Mouse (Mus musculus): ENCODE results near the gene Klk6. TPM values are rescaled to one million over a fixed set of nuclear protein-coding genes. Genes with fewer than 3 reads are reported as not detected.

Gene Klk6
- polyA plus RNA-seq, 1 experiment: 1.1 TPM

DNA sequence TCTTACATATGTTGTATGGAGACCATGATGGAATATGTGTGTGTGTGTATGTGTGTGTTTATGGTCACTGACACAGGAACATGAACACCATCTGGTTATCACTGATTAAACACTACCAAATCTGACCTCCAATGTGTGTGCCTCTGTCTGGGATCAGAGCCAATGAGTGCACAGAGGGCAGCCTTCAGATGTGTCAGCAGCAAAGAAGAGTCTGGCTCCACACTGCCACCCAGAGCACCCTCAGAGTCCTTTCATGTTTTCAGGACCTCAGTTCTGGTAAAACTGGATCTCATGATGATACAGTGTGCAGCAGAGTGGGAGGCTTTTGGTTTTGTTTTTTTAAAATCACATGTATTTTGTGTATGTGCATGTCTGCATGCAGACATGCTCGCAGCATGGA, 39.0 kb upstream of the Klk6 start:
- Histone ChIP-seq H3K4me3 (ENCODE audit: insufficient read depth, poor library complexity, severe bottlenecking) (no peak overlapping the region), H3K79me2 (ENCODE audit: control insufficient read depth, insufficient read depth) (no peaks in the 10 kb centered on the region), H3K79me3 (ENCODE audit: low read depth) (no peaks in the 10 kb centered on the region), H3K27me3 (ENCODE audit: control insufficient read depth, insufficient read depth, insufficient read length) (no peaks in the 10 kb centered on the region), H3ac (ENCODE audit: control insufficient read depth, insufficient read length, low read depth) (no peak overlapping the region), H3K36me3 (ENCODE audit: control insufficient read depth, insufficient read depth) (no peaks in the 10 kb centered on the region)
- no peak for TF ChIP-seq CEBPB (IDR thresholded peaks at IDR 0.05; ENCODE audit: low read depth)
- no peak for TF ChIP-seq MAX (IDR thresholded peaks at IDR 0.05)
- no peak for TF ChIP-seq USF1 (IDR thresholded peaks at IDR 0.05; ENCODE audit: low read depth)
- TF ChIP-seq MYOD1 (IDR thresholded peaks at IDR 0.05; ENCODE audit: control insufficient read depth, insufficient read length, low read depth): no peak
- no peak for TF ChIP-seq MYOG (IDR thresholded peaks at IDR 0.05; ENCODE audit: control insufficient read depth, extremely low read depth, insufficient read length)
- TF ChIP-seq FOSL1 (IDR thresholded peaks at IDR 0.05; ENCODE audit: insufficient read depth, low read length, poor library complexity, severe bottlenecking): no peak
- TF ChIP-seq CTCF (IDR thresholded peaks at IDR 0.05; ENCODE audit: control insufficient read depth, insufficient read depth, insufficient read length): no peak

- no peak overlapping the region for H3ac ChIP-seq (ENCODE audit: control insufficient read depth, insufficient read length, low read depth)
- H3K4me3 ChIP-seq (ENCODE audit: insufficient read depth, poor library complexity, severe bottlenecking): no peak overlapping the region
- TF ChIP-seq MAX (IDR thresholded peaks at IDR 0.05) (no peak), FOSL1 (IDR thresholded peaks at IDR 0.05; ENCODE audit: insufficient read depth, low read length, poor library complexity, severe bottlenecking) (peak; percentile 47), MYOD1 (IDR thresholded peaks at IDR 0.05; ENCODE audit: control insufficient read depth, insufficient read length, low read depth) (no peak)
- H3K27me3 ChIP-seq (ENCODE audit: control insufficient read depth, insufficient read depth, insufficient read length): no peaks in the 10 kb centered on the region
- no peaks in the 10 kb centered on the region for H3K79me3 ChIP-seq (ENCODE audit: low read depth)
- no peaks in the 10 kb centered on the region for H3K79me2 ChIP-seq (ENCODE audit: control insufficient read depth, insufficient read depth)
- H3K36me3 ChIP-seq (ENCODE audit: control insufficient read depth, insufficient read depth): no peaks in the 10 kb centered on the region
Observed at GRCm38 (mm10) chr7:43788096-43788495, 36.2 kb upstream of the Klk6 start.

- Histone ChIP-seq H3K79me2 (ENCODE audit: control insufficient read depth, insufficient read depth) (no peaks in the 10 kb centered on the region), H3K79me3 (ENCODE audit: low read depth) (no peaks in the 10 kb centered on the region), H3K4me3 (ENCODE audit: insufficient read depth, poor library complexity, severe bottlenecking) (no peak overlapping the region), H3K27me3 (ENCODE audit: control insufficient read depth, insufficient read depth, insufficient read length) (no peaks in the 10 kb centered on the region), H3K36me3 (ENCODE audit: control insufficient read depth, insufficient read depth) (no peaks in the 10 kb centered on the region), H3ac (ENCODE audit: control insufficient read depth, insufficient read length, low read depth) (no peak overlapping the region)
- TF ChIP-seq MYOG (IDR thresholded peaks at IDR 0.05; ENCODE audit: control insufficient read depth, extremely low read depth, insufficient read length): no peak
- no peak for TF ChIP-seq FOSL1 (IDR thresholded peaks at IDR 0.05; ENCODE audit: insufficient read depth, low read length, poor library complexity, severe bottlenecking)
- no peak for TF ChIP-seq MAX (IDR thresholded peaks at IDR 0.05)
- no peak for TF ChIP-seq USF1 (IDR thresholded peaks at IDR 0.05; ENCODE audit: low read depth)
- no peak for TF ChIP-seq CTCF (IDR thresholded peaks at IDR 0.05; ENCODE audit: control insufficient read depth, insufficient read depth, insufficient read length)
- no peak for TF ChIP-seq CEBPB (IDR thresholded peaks at IDR 0.05; ENCODE audit: low read depth)
- TF ChIP-seq MYOD1 (IDR thresholded peaks at IDR 0.05; ENCODE audit: control insufficient read depth, insufficient read length, low read depth): no peak
Observed at GRCm38 (mm10) chr7:43789295-43789694, 35.0 kb upstream of the Klk6 start.

DNA sequence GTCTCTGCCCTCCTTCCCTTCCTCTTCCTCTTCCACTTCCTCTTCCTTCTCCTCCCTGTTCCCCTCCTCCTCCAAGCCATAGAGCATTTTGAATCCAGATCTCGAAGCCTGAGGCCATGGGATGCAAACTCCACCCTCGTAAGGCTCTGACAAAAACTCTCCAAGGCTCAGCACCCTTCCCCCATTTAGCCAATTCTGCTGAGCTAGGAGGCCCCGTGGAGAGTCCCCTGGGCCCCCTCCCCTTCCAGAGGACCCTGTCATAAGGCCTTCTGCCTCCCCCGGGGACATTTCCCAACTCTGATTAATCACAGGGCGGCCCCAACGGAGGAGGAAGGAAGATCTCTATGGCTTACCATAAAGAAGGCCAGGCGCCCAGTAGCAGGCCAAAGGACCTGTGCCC, 32.7 kb upstream of the Klk6 start, which contains the start of gene Klk9:
Gene Klk9, plus strand, starts transcription at position 301 of the 400 bp plus-strand sequence.
- Histone ChIP-seq H3K79me3 (ENCODE audit: low read depth) (no peaks in the 10 kb centered on the region), H3K79me2 (ENCODE audit: control insufficient read depth, insufficient read depth) (no peaks in the 10 kb centered on the region), H3K36me3 (ENCODE audit: control insufficient read depth, insufficient read depth) (no peaks in the 10 kb centered on the region), H3K4me3 (ENCODE audit: insufficient read depth, poor library complexity, severe bottlenecking) (no peak within 1 kb of the TSS), H3ac (ENCODE audit: control insufficient read depth, insufficient read length, low read depth) (no peak within 1 kb of the TSS), H3K27me3 (ENCODE audit: control insufficient read depth, insufficient read depth, insufficient read length) (no peaks in the 10 kb centered on the region)
- no peak for TF ChIP-seq CEBPB (IDR thresholded peaks at IDR 0.05; ENCODE audit: low read depth)
- no peak for TF ChIP-seq MYOG (IDR thresholded peaks at IDR 0.05; ENCODE audit: control insufficient read depth, extremely low read depth, insufficient read length)
- TF ChIP-seq MYOD1 (IDR thresholded peaks at IDR 0.05; ENCODE audit: control insufficient read depth, insufficient read length, low read depth): no peak
- no peak for TF ChIP-seq CTCF (IDR thresholded peaks at IDR 0.05; ENCODE audit: control insufficient read depth, insufficient read depth, insufficient read length)
- TF ChIP-seq FOSL1 (IDR thresholded peaks at IDR 0.05; ENCODE audit: insufficient read depth, low read length, poor library complexity, severe bottlenecking): no peak
- TF ChIP-seq USF1 (IDR thresholded peaks at IDR 0.05; ENCODE audit: low read depth): no peak
- no peak for TF ChIP-seq MAX (IDR thresholded peaks at IDR 0.05)

GRCm38 (mm10) chr7:43796355-43796754, 27.9 kb upstream of the Klk6 start:
- Histone ChIP-seq H3K4me3 (ENCODE audit: insufficient read depth, poor library complexity, severe bottlenecking) (no peak overlapping the region), H3K79me2 (ENCODE audit: control insufficient read depth, insufficient read depth) (no peaks in the 10 kb centered on the region), H3K27me3 (ENCODE audit: control insufficient read depth, insufficient read depth, insufficient read length) (no peaks in the 10 kb centered on the region), H3K36me3 (ENCODE audit: control insufficient read depth, insufficient read depth) (no peaks in the 10 kb centered on the region), H3ac (ENCODE audit: control insufficient read depth, insufficient read length, low read depth) (no peak overlapping the region), H3K79me3 (ENCODE audit: low read depth) (no peaks in the 10 kb centered on the region)
- TF ChIP-seq MAX (IDR thresholded peaks at IDR 0.05) (no peak), CTCF (IDR thresholded peaks at IDR 0.05; ENCODE audit: control insufficient read depth, insufficient read depth, insufficient read length) (no peak), CEBPB (IDR thresholded peaks at IDR 0.05; ENCODE audit: low read depth) (no peak), MYOD1 (IDR thresholded peaks at IDR 0.05; ENCODE audit: control insufficient read depth, insufficient read length, low read depth) (no peak), FOSL1 (IDR thresholded peaks at IDR 0.05; ENCODE audit: insufficient read depth, low read length, poor library complexity, severe bottlenecking) (no peak)

DNA sequence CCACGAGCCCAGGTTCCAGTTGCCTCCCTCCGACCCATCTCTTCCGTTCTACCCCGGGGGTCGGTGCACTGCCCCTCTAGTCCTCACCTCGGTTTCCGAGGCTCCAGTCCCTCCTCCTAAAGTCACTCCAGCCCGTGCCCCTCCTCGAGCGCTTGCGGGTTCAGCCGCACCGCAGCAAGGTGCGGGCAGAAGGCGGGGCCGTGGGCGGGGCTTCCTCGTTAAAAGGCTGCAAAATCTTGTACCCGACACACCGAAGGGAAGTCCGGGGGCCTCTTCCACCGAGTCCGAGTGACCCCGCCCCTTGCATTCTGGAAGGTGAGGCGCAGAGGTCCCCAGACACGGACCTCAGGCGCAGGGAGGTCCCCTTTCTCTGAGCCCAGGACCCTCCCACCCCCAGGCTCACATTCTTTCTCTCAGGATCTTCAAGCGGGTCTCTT, 26.9 kb upstream of the Klk6 start, which contains the start of gene Klk8:
Gene Klk8, plus strand, starts transcription at position 245 of the 437 bp plus-strand sequence.
- no peak for TF ChIP-seq CTCF (IDR thresholded peaks at IDR 0.05; ENCODE audit: control insufficient read depth, insufficient read depth, insufficient read length)
- no peaks in the 10 kb centered on the region for H3K36me3 ChIP-seq (ENCODE audit: control insufficient read depth, insufficient read depth)
- H3K27me3 ChIP-seq (ENCODE audit: control insufficient read depth, insufficient read depth, insufficient read length): no peaks in the 10 kb centered on the region
- H3K4me3 ChIP-seq (ENCODE audit: insufficient read depth, poor library complexity, severe bottlenecking): no peak within 1 kb of the TSS
- H3ac ChIP-seq (ENCODE audit: control insufficient read depth, insufficient read length, low read depth): no peak within 1 kb of the TSS
- H3K79me3 ChIP-seq (ENCODE audit: low read depth): no peaks in the 10 kb centered on the region
- H3K79me2 ChIP-seq (ENCODE audit: control insufficient read depth, insufficient read depth): no peaks in the 10 kb centered on the region

Measured in C2C12 (cell line).